Mouse (Mus musculus): ENCODE measurements around the gene Aplf. TPM values are rescaled to one million over a fixed set of nuclear protein-coding genes. Genes with fewer than 3 reads are reported as not detected.

Aplf gene
- total RNA-seq (2023; ENCODE audit: inconsistent age): 4.6 to 5.4 TPM (median 5.1 TPM) in 4 replicates

DNA sequence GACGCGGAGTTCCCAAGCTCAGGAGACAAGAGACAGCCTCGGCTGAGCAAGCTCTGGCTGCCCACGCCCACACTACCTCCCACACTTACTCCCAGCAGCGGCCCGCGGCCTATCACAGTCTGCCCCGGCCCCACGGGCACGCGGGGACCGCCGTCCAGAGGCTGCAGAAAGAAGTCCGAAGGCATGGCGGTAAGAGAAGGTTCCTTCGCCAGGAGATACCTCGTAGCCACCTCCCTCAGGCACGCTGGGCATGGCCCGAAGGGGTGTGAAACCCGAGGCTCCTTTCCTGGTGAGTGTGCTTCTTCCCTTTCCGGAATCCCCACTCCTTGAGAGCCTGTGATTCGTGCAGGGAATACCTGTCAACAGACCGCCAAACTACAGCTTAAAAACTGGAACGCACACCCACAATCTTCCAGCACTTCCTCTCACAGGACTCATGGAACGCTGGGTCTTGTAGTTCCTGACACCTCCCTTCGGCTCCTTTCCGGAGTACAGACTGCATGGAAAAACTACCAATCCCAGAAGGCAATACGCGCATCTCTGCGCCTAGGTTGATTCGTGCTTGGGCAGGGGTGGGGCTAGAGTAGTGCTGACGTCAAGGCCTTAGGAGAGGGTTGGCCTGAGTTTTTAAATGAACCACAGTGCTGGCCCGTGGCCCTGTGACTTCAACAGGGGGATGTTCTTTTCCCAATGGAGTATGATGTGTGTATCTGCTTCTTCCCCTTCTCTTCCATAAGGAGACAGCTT lies at the start of gene Aplf:
Aplf (minus strand) TSS at position 423 of the 747 bp plus-strand sequence.

DNA sequence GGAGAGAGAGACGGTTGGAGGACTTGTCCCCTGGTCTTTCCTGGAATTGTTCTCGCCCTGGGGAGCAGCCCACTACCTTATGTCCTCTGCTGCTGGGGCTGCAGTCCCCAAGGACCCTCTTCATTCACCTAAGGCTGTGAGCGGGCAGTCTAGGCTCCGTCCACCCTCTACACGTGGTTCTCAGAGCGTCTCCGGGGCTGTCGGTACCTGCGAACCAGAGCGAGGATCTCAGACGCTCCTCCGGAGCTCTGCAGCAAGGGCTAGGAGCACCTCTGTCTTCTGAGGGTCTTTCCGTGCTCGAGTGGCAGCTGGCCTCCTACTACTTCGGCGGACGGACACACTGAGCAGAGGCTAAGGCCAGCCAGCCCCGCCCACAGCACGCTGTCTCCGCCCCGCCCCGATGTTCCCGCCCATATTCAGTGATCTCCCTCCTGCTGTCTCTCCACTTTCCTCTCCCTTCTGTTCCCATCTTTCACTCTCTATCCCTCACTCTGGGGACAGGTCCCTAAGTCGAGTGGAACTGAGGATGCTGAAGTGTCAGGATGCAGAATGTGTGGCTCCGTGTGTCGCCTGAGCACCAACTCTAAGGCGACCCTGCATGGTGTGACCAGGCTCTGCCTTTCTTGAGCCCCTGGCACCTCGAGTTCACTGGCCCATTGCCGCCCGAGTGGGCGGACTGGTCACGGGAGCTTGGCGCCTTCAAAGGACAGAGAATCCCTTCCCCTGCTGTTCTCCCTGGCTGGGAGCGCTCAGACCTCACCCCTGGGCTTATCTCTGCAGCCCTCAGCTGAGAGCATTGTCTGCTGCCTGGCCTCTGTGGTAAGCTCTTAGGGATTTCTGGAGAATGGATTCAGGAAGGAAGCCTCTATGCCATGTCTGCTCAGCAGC lies 81.4 kb downstream of the Aplf start, which contains the start of gene Prokr1:
Prokr1 (minus strand) TSS at position 350 of the 888 bp plus-strand sequence.

Other genes with a start within 250 kb of the Aplf start
- gene Bmp10, start 243.2 kb downstream of the Aplf start, total RNA-seq (2023; ENCODE audit: inconsistent age): not detected in 4 replicates
- 148 to 165 TPM (median 155 TPM) in 4 replicates for gene Arhgap25, start 138.9 kb downstream of the Aplf start, total RNA-seq (2023; ENCODE audit: inconsistent age)
- 0.16 to 0.69 TPM (median 0.23 TPM) in 4 replicates for gene Prokr1, start 81.5 kb downstream of the Aplf start, total RNA-seq (2023; ENCODE audit: inconsistent age)
- not detected in 4 replicates for gene Efcc1, start 58.7 kb upstream of the Aplf start, total RNA-seq (2023; ENCODE audit: inconsistent age)
- not detected in 4 replicates for gene Gp9, start 105.9 kb upstream of the Aplf start, total RNA-seq (2023; ENCODE audit: inconsistent age)
- 38.7 to 63.6 TPM (median 58.1 TPM) in 4 replicates for gene Rab43, start 140.0 kb upstream of the Aplf start, total RNA-seq (2023; ENCODE audit: inconsistent age)
- gene Gm45140, start 163.6 kb upstream of the Aplf start, total RNA-seq (2023; ENCODE audit: inconsistent age): 3.3 to 9.1 TPM (median 5.8 TPM) in 4 replicates
- gene Isy1, start 166.6 kb upstream of the Aplf start, total RNA-seq (2023; ENCODE audit: inconsistent age): 88.7 to 106 TPM (median 102 TPM) in 4 replicates
- gene Cnbp, start 178.9 kb upstream of the Aplf start, total RNA-seq (2023; ENCODE audit: inconsistent age): 577 to 630 TPM (median 588 TPM) in 4 replicates
- gene Copg1, start 215.6 kb upstream of the Aplf start, total RNA-seq (2023; ENCODE audit: inconsistent age): 135 to 152 TPM (median 137 TPM) in 4 replicates
- 104 to 116 TPM (median 110 TPM) in 4 replicates for gene Hmces, start 241.7 kb upstream of the Aplf start, total RNA-seq (2023; ENCODE audit: inconsistent age)